Mouse (Mus musculus) liver, embryonic 15.5 days (tissue): ENCODE data around the gene Mcm2. TPM values are rescaled to one million over a fixed set of nuclear protein-coding genes. Genes with fewer than 3 reads are reported as not detected.

Source experiments
- ATAC-seq: fragments of 200-750 bp; cut with Nextera tagmentation; 2 replicates; pipeline ENCODE4 v1.8.0; 2017; ENCODE audit warnings: moderate number of reproducible peaks, mild to moderate bottlenecking, moderate library complexity; ENCODE audit not compliant: insufficient read depth
- H3K27ac ChIP-seq: fragments of 300-500 bp; sonication (generic); replicated peaks from 2 replicates; pipeline ENCODE4 v1.5.1; 2015; ENCODE audit warnings: mild to moderate bottlenecking, inconsistent platforms
- H3K27me3 ChIP-seq: fragments of 300-500 bp; sonication (generic); 2 replicates; pipeline ENCODE4 v1.6.1; 2015; ENCODE audit warnings: mild to moderate bottlenecking, inconsistent platforms
- H3K36me3 ChIP-seq: fragments of 300-500 bp; sonication (generic); replicated peaks from 2 replicates; pipeline ENCODE4 v1.6.1; 2015; ENCODE audit warnings: moderate library complexity, mild to moderate bottlenecking, inconsistent platforms
- H3K4me1 ChIP-seq: fragments of 300-500 bp; sonication (generic); replicated peaks from 2 replicates; pipeline ENCODE4 v1.6.1; 2015; ENCODE audit warnings: inconsistent platforms
- H3K4me2 ChIP-seq: fragments of 300-500 bp; sonication (generic); 2 replicates; pipeline ENCODE4 v1.6.1; 2015; ENCODE audit warnings: moderate library complexity, mild to moderate bottlenecking, inconsistent platforms
- H3K4me3 ChIP-seq: fragments of 300-500 bp; sonication (generic); replicated peaks from 2 replicates; pipeline ENCODE4 v1.5.1; 2015; ENCODE audit warnings: mild to moderate bottlenecking, inconsistent platforms
- H3K9ac ChIP-seq: fragments of 300-500 bp; sonication (generic); 2 replicates; pipeline ENCODE4 v1.6.1; 2015; ENCODE audit warnings: moderate library complexity, mild to moderate bottlenecking, inconsistent platforms
- H3K9me3 ChIP-seq: fragments of 300-500 bp; sonication (generic); replicated peaks from 2 replicates; pipeline ENCODE4 v1.6.1; 2016; ENCODE audit warnings: inconsistent platforms
- WGBS: fragments of 180-500 bp; shearing (Covaris S2); methylation state at CpG from one replicate; pipeline ENCODE4 v1.1.7; 2015; ENCODE audit warnings: mixed read lengths; ENCODE audit not compliant: insufficient replicate concordance; 5-methylcytosine and 5-hydroxymethylcytosine counted together
- polyA plus RNA-seq: library from polyadenylated mRNA; unstranded; fragments of >200 nt; fragmentation: Nextera tagmentation; extraction: Ambion mirVana; gene quantifications from 2 replicates; pipeline ENCODE4 v1.2.1, GENCODE M21; 2015

Mcm2 gene
- polyA plus RNA-seq, 1 experiment from 2014 or later, result 147 TPM

GRCm38 (mm10) chr6:88926870-88927269 is 28.3 kb upstream of the Mcm2 start:
- 17% methylated on average over 3 of the region's 3 CpGs for WGBS
- no peaks in the 10 kb centered on the region for H3K27me3 ChIP-seq
- H3K4me3 ChIP-seq, result no peak overlapping the region
- no peak overlapping the region for H3K9ac ChIP-seq
- H3K27ac ChIP-seq, result no peak overlapping the region
- H3K36me3 ChIP-seq, result no peaks in the 10 kb centered on the region
- H3K4me1 ChIP-seq, result peaks cover 23% of the 10 kb centered on the region
- H3K9me3 ChIP-seq, result no peaks in the 10 kb centered on the region
- ATAC-seq, result peak; percentile 25; the same call in 1 of the 2 replicates
- H3K4me2 ChIP-seq, result 0 out of 2 replicates have a peak overlapping the region, but pooled peaks have one; percentile 14

- 57% methylated on average over 4 of the region's 4 CpGs for WGBS
- Histone ChIP-seq H3K4me3 (no peak overlapping the region), H3K4me1 (peaks cover 23% of the 10 kb centered on the region), H3K27ac (no peak overlapping the region), H3K36me3 (no peaks in the 10 kb centered on the region), H3K4me2 (no peak overlapping the region), H3K9me3 (no peaks in the 10 kb centered on the region), H3K9ac (no peak overlapping the region), H3K27me3 (no peaks in the 10 kb centered on the region)
- no peak for ATAC-seq
Measured at GRCm38 (mm10) chr6:88925640-88926205, 27.1 kb upstream of the Mcm2 start.

- Histone ChIP-seq H3K27me3 (no peaks in the 10 kb centered on the region), H3K9ac (no peak overlapping the region), H3K4me1 (peaks cover 31% of the 10 kb centered on the region), H3K36me3 (no peaks in the 10 kb centered on the region), H3K9me3 (no peaks in the 10 kb centered on the region), H3K4me3 (no peak overlapping the region), H3K27ac (no peak overlapping the region), H3K4me2 (no peak overlapping the region)
- 34% methylated on average over 5 of the region's 5 CpGs for WGBS
- ATAC-seq, result no peak
Measured at GRCm38 (mm10) chr6:88924502-88925275, 26.1 kb upstream of the Mcm2 start.

DNA sequence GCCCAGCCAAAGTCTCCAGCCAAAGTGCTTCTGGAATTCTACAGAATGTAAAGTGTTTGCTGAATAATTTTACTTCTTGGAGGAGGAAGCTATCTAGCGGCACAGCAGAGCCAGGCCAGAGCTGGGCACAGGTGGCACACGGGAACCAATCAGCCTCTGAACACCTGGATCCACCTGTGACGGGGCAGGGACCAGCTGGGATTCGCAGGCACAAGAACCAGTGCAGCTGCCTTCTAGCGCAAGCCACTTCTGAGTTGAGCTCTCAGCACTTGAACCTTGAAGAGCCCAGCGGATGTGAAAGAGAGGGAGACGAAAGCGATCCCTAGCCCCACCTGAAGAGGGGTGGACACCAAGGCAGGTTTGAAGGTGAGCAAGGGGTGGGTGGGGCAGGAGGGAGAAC is 20.2 kb upstream of the Mcm2 start:
- Histone ChIP-seq H3K9ac (no peak overlapping the region), H3K9me3 (no peaks in the 10 kb centered on the region), H3K4me3 (no peak overlapping the region), H3K4me1 (peaks cover 52% of the 10 kb centered on the region), H3K4me2 (no peak overlapping the region), H3K36me3 (no peaks in the 10 kb centered on the region), H3K27me3 (peaks cover 10% of the 10 kb centered on the region), H3K27ac (no peak overlapping the region)
- 81% methylated on average over 8 of the region's 8 CpGs for WGBS
- ATAC-seq, result no peak

GRCm38 (mm10) chr6:88916153-88916552 is 17.6 kb upstream of the Mcm2 start:
- Histone ChIP-seq H3K4me3 (peak overlapping the region; percentile 41), H3K36me3 (peaks cover 19% of the 10 kb centered on the region), H3K4me2 (peak overlapping the region; percentile 66), H3K27me3 (peaks cover 10% of the 10 kb centered on the region), H3K27ac (peak overlapping the region; percentile 98), H3K4me1 (peaks cover 71% of the 10 kb centered on the region), H3K9ac (peak overlapping the region; percentile 19; the same call in 1 of the 2 replicates), H3K9me3 (no peaks in the 10 kb centered on the region)
- ATAC-seq, result peak; percentile 65
- WGBS, result 52% methylated on average over 1 of the region's 1 CpGs

DNA sequence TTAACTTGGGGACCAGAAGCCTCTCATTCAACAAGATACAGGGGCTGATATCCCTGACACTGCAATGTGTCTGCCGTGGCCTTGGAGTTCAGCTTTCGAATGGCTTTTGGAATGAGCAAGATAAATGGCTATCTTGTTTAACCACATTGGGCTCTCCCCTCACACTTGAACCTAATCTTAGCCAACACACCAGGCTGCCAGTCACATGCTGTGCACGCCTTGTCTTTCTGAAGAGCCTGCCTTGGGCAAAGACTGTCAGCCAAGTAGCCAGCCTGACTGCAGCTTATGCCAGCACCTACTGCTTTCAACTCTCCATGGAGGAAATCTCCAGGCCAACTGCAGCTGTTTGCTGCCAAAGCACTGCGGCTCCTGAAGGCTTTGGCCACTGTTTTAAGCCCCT is 16.9 kb upstream of the Mcm2 start:
- Histone ChIP-seq H3K4me1 (peaks cover 71% of the 10 kb centered on the region), H3K27ac (peak overlapping the region; percentile 98), H3K9ac (peak overlapping the region; percentile 48; the same call in 1 of the 2 replicates), H3K9me3 (no peaks in the 10 kb centered on the region), H3K27me3 (peaks cover 10% of the 10 kb centered on the region), H3K4me2 (peak overlapping the region; percentile 66), H3K36me3 (peaks cover 25% of the 10 kb centered on the region), H3K4me3 (peak overlapping the region; percentile 41)
- 27% methylated on average over 4 of the region's 4 CpGs for WGBS
- ATAC-seq, result peak; percentile 98

DNA sequence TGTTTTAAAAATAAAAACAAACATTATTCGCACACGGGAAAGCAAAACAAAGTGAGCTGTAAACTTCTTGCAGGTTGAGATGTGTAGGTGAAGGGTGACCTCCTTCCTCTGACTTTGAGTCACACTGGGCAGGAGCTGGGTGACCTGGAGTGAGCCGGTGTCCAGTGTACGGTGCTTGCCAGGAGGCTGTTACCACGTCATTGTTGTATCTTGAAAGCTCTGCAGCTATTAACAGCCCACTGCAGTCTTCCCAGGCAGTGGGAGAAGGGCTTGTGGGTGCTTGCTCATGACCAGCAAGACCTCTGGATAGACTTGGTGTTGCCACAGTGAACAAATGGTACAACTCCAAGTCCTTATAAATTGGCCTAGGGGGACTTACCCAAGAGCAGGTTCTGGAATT is 16.2 kb upstream of the Mcm2 start:
- 60% methylated on average over 5 of the region's 5 CpGs for WGBS
- peak overlapping the region; percentile 98 for H3K27ac ChIP-seq
- H3K4me1 ChIP-seq, result peaks cover 64% of the 10 kb centered on the region
- peaks cover 32% of the 10 kb centered on the region for H3K36me3 ChIP-seq
- peak overlapping the region; percentile 57 for H3K4me2 ChIP-seq
- H3K9me3 ChIP-seq, result no peaks in the 10 kb centered on the region
- peak overlapping the region; percentile 16 for H3K9ac ChIP-seq
- ATAC-seq, result no peak
- H3K27me3 ChIP-seq, result peaks cover 10% of the 10 kb centered on the region
- H3K4me3 ChIP-seq, result peak overlapping the region; percentile 15; the same call in 1 of the 2 replicates

DNA sequence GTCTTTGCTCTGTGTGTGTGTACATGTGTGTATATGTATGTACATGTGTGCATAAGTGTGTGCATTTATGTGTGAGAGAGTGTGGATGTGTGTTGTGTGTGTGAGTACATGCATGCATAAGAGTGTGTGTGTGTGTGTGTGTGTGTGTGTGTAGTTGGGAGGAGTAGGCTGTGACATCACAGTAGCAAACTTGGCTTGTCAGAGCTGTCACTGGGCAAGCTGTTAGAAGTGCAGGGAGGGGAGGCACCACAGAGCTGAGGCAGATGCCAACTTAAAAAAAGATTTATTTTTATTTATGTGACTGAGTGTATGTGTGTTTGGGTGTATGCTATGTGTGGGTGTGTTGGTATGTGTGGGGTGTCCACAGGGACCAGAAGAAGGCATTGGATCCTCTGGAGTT is 14.9 kb upstream of the Mcm2 start:
- no peak overlapping the region for H3K9ac ChIP-seq
- H3K4me2 ChIP-seq, result no peak overlapping the region
- H3K4me1 ChIP-seq, result peaks cover 70% of the 10 kb centered on the region
- peak overlapping the region; percentile 98 for H3K27ac ChIP-seq
- H3K27me3 ChIP-seq, result peaks cover 5% of the 10 kb centered on the region
- peaks cover 46% of the 10 kb centered on the region for H3K36me3 ChIP-seq
- no peak for ATAC-seq
- H3K4me3 ChIP-seq, result no peak overlapping the region
- no peaks in the 10 kb centered on the region for H3K9me3 ChIP-seq

- WGBS, result 83% methylated on average over 4 of the region's 4 CpGs
- Histone ChIP-seq H3K4me3 (no peak overlapping the region), H3K9ac (no peak overlapping the region), H3K4me1 (peaks cover 70% of the 10 kb centered on the region), H3K27ac (peak overlapping the region; percentile 98), H3K36me3 (peaks cover 50% of the 10 kb centered on the region), H3K9me3 (no peaks in the 10 kb centered on the region), H3K27me3 (peaks cover under 1% of the 10 kb centered on the region; the same call in 1 of the 2 replicates), H3K4me2 (no peak overlapping the region)
- no peak for ATAC-seq
Measured at GRCm38 (mm10) chr6:88913022-88913421, 14.4 kb upstream of the Mcm2 start.

DNA sequence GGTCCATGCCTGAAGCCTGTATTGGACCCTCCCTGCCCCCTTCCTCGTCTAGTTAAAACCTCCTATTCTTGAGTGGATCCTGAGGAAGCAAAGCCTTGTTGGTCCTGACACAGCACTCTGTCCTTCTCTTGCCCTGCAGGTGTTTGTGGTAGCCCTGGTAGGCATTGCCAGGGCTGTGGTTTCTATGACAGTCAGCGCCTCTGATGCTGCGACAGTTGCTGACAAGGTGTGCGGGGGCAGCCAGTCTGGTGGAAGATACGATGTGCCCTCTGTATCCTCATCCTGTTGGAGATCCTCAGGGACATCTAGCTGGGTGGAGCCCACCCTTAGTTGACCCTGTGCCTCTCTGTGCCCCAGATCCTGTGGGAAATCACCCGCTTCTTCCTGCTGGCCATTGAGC is 10.6 kb upstream of the Mcm2 start:
- H3K4me3 ChIP-seq, result no peak overlapping the region
- no peak overlapping the region; the same call in 1 of the 2 replicates for H3K9ac ChIP-seq
- no peak overlapping the region; the same call in 1 of the 2 replicates for H3K27ac ChIP-seq
- H3K9me3 ChIP-seq, result no peaks in the 10 kb centered on the region
- no peak overlapping the region for H3K4me2 ChIP-seq
- 80% methylated on average over 6 of the region's 6 CpGs for WGBS
- peaks cover 73% of the 10 kb centered on the region for H3K36me3 ChIP-seq
- peaks cover 72% of the 10 kb centered on the region for H3K4me1 ChIP-seq
- no peak for ATAC-seq
- no peaks in the 10 kb centered on the region for H3K27me3 ChIP-seq

GRCm38 (mm10) chr6:88906369-88907108 is 8.0 kb upstream of the Mcm2 start:
- peaks cover 71% of the 10 kb centered on the region for H3K4me1 ChIP-seq
- H3K4me3 ChIP-seq, result peak overlapping the region; percentile 12; the same call in 1 of the 2 replicates
- ATAC-seq, result peak; percentile 20

More at GRCm38 (mm10) chr6:88906369-88907108, 8.0 kb upstream of the Mcm2 start:
- peak overlapping the region; percentile 47 for H3K9ac ChIP-seq
- H3K36me3 ChIP-seq, result peaks cover 58% of the 10 kb centered on the region
- no peaks in the 10 kb centered on the region for H3K9me3 ChIP-seq
- H3K27ac ChIP-seq, result peak overlapping the region; percentile 83
- H3K4me2 ChIP-seq, result peak overlapping the region; percentile 50
- WGBS, result 21% methylated on average over 16 of the region's 16 CpGs
- no peaks in the 10 kb centered on the region for H3K27me3 ChIP-seq
